Mouse (Mus musculus) cerebral cortex, adult 2 months (tissue): Measurements from ENCODE around the gene Ckb.

Experiments used
- WGBS: fragments of 180-500 bp; shearing (Covaris S2); methylation state at CpG from one replicate; pipeline ENCODE4 v1.1.7; 2018; 5-methylcytosine and 5-hydroxymethylcytosine counted together

Ckb gene

DNA sequence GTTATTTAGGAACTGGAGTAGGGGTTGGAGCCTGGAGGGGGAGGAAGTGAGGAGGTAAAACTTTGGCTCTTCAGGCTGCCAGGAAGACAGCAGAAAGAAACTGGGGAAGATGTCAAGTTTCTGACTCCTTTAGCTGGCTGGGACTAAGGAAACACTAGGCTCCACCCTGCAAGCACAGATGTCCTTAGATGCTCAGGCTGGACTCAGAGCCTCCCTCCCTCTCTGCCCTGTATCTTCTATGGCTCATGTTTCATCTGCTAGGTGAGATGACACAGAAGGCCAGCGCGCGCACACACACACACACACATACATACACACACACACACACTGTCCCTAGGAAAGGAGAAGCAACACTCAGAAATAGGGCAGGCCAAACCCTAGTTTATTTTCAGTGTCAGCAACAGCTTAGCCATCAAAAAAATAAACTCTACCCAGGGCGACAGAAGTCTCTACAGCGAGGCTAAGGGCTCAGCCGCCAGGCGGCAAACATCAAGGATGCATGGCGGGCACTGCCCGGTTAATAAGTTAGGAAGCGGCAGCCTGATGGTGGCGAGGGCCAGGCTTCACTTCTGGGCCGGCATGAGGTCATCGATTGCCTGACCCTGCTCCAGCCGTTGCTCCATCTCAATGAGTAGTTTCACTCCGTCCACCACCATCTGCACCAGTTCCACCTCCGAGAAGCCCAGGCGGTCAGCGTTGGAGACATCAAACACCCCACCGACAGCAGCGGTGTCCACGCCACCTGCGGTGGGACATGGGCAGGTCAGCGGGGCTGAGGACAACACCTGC, 2.9 kb downstream of the Ckb start:
- 18% methylated on average over 23 of the region's 23 CpGs for WGBS

DNA sequence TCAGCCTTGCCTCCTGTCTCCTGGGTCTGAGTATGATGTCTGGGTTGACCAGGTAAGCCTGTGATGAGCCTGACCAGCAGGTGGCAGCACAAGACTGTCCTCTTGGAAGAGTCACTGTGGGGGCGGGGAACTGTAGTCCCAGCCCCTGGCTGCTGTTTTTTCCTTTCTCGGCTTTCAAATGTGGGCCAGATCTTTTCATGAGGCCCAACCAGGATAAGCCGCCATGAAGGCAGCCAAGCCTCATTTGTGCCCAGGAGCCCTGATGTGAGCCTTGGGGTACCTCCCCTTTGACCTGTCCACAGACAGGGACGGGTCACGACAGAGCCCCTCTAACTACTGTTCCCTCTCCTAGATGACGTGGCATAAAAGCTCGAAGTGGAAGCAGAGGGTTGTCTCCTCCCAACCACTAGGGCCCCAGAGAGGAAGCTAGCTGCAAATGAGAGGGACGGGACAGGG, 3.7 kb downstream of the Ckb start:
- WGBS: under 1% methylated on average over 8 of the region's 8 CpGs

DNA sequence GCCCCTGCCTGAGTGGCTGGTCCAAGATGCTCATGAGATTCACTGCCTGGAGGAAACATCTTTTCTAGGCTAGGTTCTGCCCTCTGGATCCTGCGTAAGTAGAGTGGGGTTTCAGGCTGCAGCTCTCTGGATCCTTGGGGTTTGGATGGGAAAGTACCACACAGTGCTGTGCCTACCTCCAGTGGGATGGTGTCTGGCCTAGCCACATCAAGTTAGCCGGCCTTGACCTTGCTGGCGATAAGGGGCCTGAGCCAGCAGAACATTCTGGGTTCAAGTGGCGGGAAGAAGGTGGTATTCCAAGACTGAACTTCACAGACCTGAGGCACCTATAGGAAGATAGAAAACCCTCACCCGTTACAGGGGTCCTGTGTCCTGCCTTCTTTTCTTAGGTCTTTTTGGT, 4.7 kb downstream of the Ckb start:
- WGBS: 81% methylated on average over 5 of the region's 5 CpGs

DNA sequence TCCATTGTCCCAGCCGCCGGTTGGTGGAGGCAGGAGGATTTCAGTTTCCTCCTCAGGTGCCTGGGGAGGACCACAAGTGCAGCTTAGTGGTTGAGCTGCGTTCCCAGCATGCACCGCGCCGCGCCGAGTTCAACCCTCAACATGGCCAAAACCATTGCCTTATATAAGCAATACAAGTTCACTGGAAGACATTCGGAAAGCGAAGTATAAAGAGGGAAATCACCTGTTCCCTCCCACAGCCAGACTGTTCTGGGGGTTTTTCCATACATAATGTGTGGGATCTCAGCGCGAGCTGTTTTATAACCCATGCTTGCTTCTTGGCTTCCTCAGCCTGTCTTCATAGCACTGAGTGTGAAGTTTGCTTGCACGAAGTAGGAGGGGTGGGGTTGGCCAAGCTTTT, 5.8 kb downstream of the Ckb start:
- WGBS: 36% methylated on average over 13 of the region's 13 CpGs

DNA sequence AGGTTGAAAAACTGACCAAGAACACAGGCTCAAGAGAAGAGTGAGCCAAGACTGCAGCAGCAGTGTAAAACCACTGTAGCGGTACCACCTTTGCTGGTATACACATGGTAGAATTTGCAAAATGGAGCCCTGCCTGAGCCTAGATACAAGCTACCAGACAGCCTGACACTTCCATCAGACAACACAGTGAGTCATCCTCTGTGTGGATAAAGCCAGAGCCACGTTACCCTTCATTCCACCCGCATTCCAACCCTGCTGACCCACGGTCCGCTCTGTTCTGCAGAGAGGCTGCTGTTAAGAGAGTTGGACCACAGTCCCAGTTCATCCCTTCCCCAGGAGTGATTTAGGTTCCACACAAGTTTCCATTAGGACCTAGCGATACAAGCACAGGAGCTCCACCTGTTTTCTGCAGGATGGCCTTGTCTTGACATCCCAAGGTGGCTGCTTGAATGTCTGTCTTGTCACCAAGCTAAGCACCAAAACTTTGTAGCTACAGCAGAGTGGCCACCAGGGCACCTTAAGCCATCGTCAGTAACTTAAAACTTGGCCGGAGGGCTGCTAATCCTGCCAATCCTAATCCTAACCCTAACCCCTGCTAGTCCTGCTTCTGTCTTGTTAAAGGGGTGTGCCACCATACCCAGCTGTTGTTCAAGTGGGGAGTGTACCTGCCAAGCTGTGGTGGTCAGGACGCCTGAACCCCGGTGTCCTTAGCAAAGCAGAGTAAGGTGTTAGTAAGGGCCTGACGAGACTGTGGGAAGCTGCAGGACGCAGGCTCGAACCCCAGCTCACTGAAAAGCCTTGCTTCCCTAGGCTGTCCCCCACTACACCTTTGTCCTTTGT, 6.9 kb downstream of the Ckb start:
- 73% methylated on average over 13 of the region's 13 CpGs for WGBS

DNA sequence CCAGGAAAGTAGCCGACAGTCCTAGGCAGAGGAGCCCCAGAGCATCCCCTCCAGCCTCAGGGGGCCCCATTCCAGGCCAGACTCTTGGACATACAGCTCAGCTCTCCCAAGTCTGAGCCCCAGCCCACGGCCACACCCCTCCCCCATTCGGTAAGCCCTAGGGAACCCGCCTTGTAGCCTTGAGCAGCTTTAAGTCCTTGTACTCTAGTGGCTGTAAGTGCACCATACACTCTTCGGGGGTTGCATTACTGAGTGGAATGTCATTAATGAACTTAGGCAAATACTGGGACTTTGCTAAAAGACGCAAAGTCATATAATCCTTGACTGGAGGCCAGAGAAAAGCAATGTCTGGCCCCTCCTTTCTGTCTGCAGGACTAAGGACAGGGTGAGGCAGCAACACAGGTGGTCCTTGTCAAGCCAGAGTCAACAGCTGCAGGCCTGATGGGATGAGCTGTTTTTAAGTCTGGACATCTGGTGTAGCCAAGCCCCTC, 7.9 kb downstream of the Ckb start:
- 50% methylated on average over 6 of the region's 6 CpGs for WGBS

DNA sequence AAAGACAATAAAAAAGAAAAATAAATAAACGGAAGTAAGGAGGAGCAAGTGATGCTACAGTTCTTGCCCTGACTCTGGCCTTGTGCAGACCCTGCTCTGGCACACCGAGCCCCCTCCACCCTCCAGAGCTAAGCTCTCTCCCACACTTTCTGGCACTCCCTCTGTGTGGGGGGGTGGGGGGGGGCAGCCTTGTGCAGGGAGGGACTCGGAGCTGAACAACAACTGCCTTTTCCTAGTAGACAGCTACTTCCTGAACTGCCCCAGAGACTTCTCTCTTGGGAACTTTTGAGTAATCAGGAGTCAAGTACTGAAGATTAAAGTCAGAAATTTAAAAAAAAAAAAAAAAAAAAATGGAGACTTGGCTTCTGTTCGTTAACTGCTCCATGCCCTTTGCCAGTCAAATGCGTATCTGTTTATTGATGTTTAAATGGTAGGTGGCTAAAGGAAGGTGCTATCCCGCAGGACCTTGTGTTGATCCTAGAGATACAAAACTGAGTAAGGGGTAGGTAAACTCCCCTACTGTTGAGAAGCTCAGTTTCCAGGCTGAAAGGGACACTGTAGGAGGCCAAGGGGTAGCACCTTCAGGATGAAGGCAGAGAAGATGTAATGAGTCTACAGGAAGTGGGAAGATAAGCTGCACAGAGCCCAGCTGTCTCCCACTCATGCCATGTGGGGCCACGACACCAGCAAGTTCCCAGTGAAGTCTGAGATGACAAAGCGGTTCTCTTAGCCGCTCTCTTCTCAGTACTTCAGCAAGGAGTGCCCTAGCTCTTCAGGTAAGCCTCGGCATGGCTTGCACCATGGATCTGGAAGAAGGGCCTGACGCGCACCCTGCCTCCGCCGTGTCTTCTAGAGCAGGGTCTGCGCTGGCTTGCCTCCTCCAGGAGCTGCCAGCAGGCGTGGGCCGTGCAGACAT, 8.7 kb downstream of the Ckb start:
- WGBS: 55% methylated on average over 17 of the region's 17 CpGs

DNA sequence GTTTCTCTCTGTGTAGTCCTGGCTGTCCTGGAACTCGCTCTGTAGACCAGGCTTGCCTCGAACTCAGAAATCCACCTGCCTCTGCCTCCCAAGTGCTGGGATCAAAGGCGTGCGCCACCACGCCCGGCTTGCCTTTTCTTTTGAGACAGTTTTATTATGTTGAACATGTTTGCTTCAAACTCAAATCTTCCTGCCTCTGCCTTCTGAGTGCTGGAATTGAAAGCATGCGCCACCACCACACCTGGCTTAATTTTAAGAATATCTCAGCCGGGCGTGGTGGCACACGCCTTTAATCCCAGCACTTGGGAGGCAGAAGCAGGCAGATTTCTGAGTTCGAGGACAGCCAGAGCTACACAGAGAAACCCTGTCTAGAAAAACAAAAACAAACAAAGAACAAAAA, 10.6 kb downstream of the Ckb start:
- 97% methylated on average over 11 of the region's 11 CpGs for WGBS

DNA sequence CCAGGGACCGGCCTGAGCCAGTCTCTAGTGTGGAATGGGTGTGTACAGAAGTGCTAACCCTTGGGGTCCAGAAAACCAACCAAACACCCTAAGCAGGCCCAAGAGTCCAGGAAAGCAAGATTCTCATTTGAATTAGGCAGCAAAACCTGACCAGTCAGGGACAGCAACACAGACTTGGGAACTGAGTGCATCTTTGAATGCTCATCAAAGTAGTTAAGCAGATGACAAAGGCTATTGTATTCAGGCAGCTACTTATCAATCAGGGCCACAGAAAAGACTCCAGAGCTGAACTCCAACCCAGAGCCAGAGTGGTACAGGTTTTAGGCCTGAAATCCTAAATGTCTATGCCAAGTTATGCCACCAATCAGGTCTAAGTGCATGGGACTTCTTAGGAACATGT, 11.5 kb downstream of the Ckb start:
- 85% methylated on average over 1 of the region's 1 CpGs for WGBS

DNA sequence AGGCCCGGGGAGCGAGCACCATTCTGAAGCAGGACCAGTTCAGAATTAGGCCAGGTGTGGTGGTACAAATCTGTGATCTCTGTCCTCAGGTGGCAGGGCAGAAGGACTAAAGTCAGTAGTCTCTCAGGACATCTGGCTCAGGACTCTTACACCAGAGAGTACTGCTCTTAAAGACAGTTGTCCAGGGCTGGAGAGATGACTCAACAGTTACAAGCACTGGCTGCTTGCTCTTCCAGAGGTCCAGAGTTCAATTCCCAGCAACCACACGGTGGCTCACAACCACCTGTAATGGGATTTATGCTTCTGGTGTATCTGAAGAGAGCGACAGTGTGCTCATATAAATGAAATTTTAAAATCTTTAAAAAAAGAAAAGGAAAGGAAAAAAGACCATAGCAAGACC, 12.8 kb downstream of the Ckb start:
- 94% methylated on average over 4 of the region's 4 CpGs for WGBS

DNA sequence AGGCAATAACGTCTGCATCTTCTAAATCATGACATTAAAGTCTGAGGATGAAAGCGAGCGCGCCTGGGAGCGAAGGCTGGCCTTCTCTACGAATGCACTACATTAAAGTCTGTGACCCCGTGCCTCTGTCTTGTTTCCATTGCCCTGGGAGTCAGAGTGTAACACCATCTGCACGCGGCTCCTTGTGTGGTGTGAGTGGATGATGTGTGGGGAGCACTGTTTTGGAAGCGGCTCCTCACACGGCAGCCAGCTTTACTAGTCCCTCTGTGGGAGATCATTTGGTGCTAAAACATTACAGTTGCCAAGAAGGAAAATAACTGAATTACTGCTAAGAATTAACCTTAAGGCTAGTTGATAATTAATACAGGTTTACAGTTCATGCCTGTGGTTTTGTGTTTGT, 16.4 kb downstream of the Ckb start:
- 71% methylated on average over 11 of the region's 11 CpGs for WGBS

DNA sequence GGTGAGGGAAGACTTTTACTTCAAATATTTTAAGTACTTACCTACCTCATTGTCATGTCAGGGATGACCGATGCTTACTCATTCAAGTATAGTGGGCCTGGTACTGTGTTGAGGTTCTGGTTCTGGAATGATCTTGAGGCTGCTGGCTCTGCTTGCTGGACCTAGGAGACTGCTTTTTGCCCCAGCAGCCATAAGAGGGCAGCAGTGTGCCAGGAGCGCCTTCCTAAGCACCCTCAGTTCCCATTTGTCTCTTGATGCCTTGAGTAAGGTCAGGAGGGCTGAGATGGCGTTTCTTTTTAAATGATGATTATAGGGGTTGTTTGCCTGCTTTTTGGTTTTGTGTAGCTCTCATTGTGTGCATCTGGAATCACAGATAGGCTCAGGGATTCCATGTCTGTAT, 18.7 kb downstream of the Ckb start:
- 18% methylated on average over 3 of the region's 3 CpGs for WGBS

DNA sequence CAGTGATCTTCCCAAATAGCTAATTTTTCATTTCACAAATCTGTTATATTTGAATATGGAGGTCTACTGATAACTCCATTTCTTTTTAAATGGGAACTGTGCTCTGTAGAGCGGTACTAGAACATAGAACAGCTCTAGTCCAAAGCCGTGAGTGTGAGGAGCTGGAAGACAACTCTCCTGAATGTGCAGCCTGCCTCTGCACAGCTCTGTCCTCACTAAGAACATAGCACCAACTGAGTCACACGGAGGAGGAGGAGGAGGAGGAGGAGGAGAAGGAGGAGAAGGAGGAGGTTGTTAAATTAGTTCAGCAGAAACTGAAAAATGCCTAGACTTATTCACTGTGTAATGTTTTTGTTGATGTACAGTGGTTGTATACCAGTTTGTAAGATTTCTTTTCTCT, 19.2 kb downstream of the Ckb start:
- WGBS: 55% methylated on average over 3 of the region's 3 CpGs

DNA sequence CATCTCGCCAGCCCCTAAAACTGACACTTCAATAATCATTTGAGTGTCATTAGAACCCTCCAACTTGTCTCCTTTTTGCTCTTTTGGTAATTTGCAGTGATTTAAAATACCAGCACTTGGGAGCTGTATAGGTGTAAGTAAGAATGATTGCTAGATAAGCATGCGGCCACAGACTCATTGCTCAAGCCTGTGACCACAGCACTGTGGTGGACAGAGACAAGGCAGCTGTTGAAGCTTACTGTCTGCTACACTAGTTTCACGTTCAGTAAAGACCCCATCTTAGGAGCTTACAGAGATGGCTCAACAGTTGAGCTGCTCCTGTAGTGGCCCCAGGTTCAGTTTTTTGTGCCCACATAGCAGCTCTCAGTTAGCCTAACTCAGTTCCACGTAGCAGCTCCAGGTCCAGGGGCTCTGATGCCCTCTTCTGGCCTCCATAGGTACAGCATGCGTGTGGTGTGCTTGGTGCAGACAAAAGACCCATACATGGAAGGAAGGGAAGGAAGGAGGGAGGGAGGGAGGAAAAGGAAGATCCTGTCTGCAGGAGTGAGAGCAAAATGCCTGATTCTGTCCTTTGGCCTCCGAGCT, 24.0 kb downstream of the Ckb start:
- WGBS: 51% methylated on average over 6 of the region's 6 CpGs
